Mouse (Mus musculus): ENCODE measurements around the gene 4933427D14Rik.

The 4933427D14Rik gene

GRCm38 (mm10) chr11:72207204-72207833, at the start of gene 4933427D14Rik, which contains the start of gene Txndc17:
Gene 4933427D14Rik (minus strand): TSS chr11:72207459.
Gene Txndc17 (plus strand): TSS chr11:72207547.
- peak; percentile 91 for DNase-seq (ENCODE audit: low spot score)

DNA sequence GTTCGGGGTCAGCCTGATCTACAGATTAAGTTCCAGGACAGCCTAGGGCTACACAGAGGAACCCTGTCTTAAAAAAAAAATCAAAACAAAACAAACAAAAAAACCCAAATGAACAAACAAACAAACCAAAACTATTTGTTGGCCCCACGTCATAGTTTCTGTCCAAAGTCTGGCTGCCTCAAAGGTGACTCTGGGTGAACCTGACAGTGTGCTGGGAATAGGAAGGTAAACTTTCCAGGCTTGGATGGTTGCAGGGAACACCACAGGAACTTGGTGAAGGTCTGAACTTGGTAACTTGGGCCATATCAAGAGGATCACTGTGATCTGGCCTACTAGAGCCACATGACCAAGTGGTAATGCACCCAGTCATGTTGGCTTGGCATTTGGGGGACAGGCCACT, 49.2 kb upstream of the 4933427D14Rik start:
- DNase-seq (ENCODE audit: low spot score), result no peak

- DNase-seq (ENCODE audit: low spot score), result no peak
Observed at GRCm38 (mm10) chr11:72255629-72256028, 48.4 kb upstream of the 4933427D14Rik start.

DNA sequence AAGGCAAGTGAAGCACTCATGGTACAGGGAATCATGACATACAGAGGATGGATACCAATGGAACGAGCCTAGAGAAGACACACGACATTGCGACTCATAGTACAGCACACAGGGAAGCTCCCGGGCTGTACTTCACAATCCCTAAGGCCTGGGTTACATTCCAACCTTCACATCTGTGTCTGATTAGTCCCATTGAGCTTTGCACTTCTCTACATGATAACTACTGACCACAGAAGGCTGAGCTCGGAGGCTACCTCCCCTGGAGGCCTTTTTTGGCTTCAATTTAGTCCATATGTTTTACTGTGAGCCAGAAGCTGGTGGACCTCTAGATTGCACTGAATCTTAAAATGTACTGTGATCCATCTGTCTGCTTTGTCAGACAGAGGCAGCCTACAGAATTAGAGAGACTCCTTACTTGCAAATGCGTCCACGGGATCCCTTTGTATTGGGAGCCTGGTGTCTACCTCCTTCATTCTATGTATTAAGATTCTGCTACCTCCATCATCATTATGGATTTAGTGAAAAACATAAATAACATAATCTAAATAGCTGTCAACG, 38.0 kb upstream of the 4933427D14Rik start:
- no peak for DNase-seq (ENCODE audit: low spot score)

GRCm38 (mm10) chr11:72240062-72240860, 33.0 kb upstream of the 4933427D14Rik start:
- DNase-seq (ENCODE audit: low spot score), result no peak

DNA sequence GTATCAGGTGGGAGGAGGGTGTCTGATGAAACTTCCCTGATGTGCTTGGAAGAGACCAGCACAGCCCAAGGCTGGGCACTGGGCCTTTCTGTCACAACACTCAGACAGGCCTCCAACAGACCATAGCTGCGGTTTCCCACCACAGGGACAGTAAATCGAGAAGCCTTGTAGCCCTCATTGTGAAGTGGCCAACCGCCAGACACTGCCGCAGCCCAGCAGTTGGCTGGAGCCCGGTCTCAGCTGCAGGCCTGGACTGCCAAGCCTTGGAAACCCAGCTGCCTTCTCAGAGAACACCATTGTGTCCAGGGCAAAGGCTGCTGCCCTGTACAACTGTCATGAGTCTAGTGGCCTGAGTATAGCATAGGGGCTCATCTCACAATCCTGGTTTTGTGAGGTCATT, 26.8 kb upstream of the 4933427D14Rik start:
- DNase-seq (ENCODE audit: low spot score), result no peak

DNA sequence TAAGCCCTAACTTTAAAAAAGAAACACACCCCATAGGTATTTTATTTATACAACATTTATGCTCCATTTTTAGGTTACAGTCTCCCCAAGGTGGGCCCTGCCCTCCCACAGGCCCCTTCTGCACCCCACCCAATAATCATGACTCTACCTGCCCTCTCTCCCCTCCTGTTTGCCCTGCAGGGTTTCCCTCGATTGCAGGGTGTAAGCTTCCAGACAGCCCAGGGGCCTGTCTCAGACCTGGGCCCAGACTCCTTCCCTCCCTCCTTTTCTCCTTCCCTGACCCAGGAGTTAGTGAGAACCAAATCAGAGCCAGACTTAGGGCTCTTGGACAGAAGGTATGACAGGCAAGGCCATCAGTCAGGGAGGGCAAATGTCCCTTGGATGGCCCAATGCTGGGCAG, 25.7 kb upstream of the 4933427D14Rik start:
- DNase-seq (ENCODE audit: low spot score), result no peak

DNA sequence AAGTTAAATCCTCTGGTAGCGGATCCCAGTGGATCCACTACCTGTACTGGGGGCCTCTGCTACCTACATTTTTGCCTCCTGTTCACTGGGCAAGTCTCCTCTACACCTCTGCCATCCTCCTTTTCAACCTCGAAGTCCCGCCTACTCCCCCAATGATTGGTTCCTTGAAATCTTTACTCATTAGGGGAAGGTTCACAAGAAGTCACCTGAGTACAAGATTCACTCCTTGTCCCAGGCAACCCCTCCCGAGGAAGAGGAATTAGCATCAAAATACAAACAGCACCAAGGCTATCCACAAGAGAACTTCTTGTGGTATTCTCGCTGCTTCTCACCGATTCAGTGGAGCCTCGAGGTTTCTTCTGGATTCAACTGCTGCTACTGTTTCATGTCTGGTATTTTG, 24.8 kb upstream of the 4933427D14Rik start:
- DNase-seq (ENCODE audit: low spot score), result no peak

GRCm38 (mm10) chr11:72228513-72228912, 21.3 kb upstream of the 4933427D14Rik start:
- no peak for DNase-seq (ENCODE audit: low spot score)

DNA sequence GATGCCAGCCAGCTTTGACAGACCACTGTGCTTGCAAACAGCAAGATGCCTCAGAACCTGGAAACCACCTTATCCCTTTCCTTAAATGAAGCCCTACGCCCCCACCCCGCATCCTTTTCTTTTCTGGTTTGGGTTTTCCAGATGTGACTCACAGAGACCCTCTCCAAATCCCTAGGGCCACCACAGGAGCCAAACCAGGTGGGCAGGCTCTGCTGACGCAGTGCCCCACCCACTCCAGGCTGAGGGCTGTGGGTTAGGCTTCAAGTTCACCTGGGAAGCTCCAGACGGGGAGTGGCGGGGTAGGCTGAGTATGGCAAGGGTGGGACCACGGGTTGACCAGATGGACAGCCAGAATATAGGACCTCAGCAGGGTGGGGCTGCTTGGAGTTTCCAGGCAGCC, 19.6 kb upstream of the 4933427D14Rik start:
- DNase-seq (ENCODE audit: low spot score), result no peak

- peak; percentile 47 for DNase-seq (ENCODE audit: low spot score)
Observed at GRCm38 (mm10) chr11:72226020-72226791, 18.9 kb upstream of the 4933427D14Rik start.

- peak; percentile 89 for DNase-seq (ENCODE audit: low spot score)
Observed at GRCm38 (mm10) chr11:72224865-72225264, 17.6 kb upstream of the 4933427D14Rik start.

GRCm38 (mm10) chr11:72223414-72223813, 16.2 kb upstream of the 4933427D14Rik start:
- DNase-seq (ENCODE audit: low spot score), result no peak

DNA sequence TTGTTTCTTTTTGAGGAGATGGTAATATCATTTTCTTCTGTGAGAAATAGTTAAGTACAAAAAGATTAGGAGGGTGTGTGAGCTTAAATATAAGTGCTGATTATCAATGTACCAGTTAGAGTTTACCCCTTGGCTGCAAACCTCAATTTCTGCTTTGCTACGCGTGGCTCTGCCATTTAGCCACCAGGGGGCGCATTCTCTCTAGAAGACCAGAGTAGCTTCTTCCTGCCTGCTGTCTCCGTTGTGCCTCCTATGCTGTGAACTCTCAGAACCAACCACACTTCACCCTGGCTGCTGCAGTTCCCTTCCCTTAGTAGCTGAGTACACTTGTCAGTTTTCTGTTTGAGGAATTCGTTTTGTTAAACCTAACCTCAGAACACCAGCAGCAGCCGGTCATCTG, 14.0 kb upstream of the 4933427D14Rik start:
- DNase-seq (ENCODE audit: low spot score), result peak; percentile 85

DNA sequence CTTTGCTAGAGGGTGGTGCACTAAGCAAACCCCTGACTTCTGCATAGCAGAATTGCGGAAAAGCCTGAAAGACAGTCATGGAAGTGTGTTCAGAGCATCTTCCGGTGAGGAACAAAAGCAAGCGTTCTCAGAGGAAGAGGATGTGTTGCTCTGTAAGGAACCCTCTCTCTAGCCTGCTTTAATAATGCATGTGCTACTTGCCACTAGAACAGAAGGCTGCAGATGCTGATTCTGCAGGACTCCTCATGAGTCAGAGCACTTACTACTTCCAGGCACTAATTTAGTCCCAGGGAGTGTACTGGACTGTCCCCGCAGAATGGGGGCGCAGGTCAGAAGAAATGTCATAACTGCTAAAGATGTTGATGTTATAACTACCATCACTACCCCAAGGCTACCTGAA, 9.9 kb upstream of the 4933427D14Rik start:
- DNase-seq (ENCODE audit: low spot score), result no peak

DNA sequence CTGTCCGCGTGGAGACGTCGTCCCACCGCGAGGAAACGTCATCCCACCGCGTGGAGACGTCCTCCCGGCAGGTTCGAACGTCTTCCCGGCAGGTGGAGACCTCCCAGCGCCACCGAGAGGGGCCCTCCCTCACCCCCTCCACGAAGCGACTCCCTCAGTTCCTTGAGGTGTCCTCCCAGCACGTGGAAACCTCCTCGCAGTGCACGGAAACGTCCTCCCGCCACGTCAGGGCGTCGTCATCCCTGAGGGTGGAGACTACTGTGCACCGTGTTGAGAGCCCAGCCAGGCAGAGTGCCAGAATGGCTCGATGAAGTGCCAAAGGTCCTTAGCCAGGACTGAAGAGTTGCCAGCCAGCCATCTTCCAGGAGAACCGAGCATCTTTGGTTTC, 8.1 kb upstream of the 4933427D14Rik start, which contains the start of gene Med31:
TSS of gene Med31 (minus strand) at position 183 of the 388 bp plus-strand sequence.
- DNase-seq (ENCODE audit: low spot score), result peak; percentile 82

- peak; percentile 96 for DNase-seq (ENCODE audit: low spot score)
Observed at GRCm38 (mm10) chr11:72214591-72215409, 7.5 kb upstream of the 4933427D14Rik start.

GRCm38 (mm10) chr11:72207834-72208377, 647 bp upstream of the 4933427D14Rik start:
- DNase-seq (ENCODE audit: low spot score), result no peak

DNA sequence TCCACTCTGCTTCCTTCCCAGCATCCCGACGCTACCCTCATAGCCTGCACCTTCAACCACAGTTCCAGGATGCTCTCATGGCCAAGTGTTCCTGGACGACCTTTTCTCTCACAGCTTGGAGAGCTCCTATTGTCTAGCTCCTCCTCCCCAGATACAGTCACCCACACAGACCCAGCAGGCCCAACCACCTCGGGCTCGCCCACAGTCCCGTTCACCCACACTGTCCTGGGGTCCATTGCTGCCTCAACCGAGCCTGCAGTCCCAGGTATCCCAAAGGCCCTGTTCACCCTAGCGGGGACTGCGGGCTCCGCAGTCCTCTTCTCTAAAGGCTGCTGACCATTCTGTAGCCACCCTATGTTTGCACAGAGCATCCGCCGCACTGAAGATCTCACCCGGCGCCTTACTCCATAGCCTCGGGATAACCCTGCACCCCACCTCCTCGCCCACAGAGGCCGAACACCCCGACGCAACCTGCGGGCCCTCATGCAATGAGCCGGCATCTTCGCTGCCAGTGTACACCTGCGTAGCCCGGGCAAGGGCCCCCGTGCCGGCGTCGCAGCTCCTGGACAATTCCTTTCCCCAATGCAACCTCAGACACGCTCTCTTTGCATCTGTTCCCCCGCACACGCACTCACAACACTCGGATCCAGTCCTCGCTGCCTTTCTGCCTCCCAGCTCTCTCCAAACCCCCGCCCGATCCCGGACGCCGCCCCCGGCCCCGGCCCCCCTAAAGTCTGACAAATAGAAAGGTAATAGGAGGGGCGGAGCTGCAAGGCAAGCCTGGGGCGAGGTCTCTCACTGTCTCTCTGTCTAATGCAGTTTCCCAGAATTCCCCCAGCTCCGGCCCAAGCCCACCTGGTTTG, 687 bp downstream of the 4933427D14Rik start, which contains the start of gene Gm43951:
TSS of gene Gm43951 (minus strand) at position 500 of the 863 bp plus-strand sequence.
- peak; percentile 58 for DNase-seq (ENCODE audit: low spot score)

DNA sequence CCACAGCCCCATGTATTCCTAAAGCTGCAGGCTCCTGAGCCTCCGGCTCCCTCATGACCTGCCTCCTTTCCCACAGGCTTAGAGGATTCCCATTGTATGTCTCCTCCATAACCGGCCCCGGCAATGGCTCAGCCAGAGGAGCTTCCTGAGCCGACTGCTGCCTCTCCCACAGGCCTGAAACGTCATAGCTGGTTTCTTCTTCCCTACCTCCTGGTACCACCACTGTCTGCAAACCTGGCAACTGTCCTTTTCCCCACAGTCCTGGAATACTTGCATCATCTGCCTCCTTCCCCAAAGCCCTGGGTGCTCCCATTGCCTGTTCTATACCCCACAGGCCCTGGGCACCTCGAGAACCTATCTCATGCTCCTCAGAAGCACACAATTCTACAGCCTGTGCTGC, 2.0 kb downstream of the 4933427D14Rik start:
- no peak for DNase-seq (ENCODE audit: low spot score)

All from testis, postnatal 10 days (tissue).